Mouse (Mus musculus) testis, adult 10 weeks (tissue): Measurements from ENCODE around the gene Tex14. TPM values are rescaled to one million over a fixed set of nuclear protein-coding genes. Genes with fewer than 3 reads are reported as not detected.

Experiments used
- polyA plus RNA-seq: library from polyadenylated mRNA; stranded (reverse); fragments of 350-450 nt; fragmentation: Illumina TruSeq; extraction: RNeasy Lipid Tissue Mini Kit (QIAGEN cat#74804); gene quantifications from one replicate; pipeline ENCODE4 v1.2.3, GENCODE M21; 2014; ENCODE audit warnings: low read depth, low replicate concordance

Gene Tex14
- 80.1 TPM for polyA plus RNA-seq

DNA sequence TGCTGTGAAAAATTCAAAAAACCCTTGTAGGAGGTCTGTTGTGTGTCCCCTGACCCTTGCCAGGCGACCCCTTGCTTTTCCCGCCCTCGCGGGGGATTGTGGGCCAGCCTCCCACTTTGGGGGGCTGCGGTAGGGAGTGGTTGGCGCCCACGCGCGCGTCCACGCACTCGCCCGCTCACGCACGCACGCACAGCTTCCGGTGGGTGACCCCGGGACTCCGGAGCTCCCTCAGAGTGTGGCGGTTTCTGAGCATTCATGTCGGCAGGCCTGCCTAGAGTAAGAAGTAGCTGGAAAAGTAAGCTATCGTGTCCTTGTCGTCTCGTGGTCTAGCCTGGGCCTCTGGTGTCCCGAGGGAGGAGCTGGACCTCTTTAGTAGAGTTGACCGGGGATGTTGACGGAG, at the start of gene Tex14, which contains the start of gene Rad51c:
TSS of gene Tex14 (plus strand) at position 190 of the 400 bp plus-strand sequence.
TSS of gene Rad51c (minus strand) at position 79 of the 400 bp plus-strand sequence.

DNA sequence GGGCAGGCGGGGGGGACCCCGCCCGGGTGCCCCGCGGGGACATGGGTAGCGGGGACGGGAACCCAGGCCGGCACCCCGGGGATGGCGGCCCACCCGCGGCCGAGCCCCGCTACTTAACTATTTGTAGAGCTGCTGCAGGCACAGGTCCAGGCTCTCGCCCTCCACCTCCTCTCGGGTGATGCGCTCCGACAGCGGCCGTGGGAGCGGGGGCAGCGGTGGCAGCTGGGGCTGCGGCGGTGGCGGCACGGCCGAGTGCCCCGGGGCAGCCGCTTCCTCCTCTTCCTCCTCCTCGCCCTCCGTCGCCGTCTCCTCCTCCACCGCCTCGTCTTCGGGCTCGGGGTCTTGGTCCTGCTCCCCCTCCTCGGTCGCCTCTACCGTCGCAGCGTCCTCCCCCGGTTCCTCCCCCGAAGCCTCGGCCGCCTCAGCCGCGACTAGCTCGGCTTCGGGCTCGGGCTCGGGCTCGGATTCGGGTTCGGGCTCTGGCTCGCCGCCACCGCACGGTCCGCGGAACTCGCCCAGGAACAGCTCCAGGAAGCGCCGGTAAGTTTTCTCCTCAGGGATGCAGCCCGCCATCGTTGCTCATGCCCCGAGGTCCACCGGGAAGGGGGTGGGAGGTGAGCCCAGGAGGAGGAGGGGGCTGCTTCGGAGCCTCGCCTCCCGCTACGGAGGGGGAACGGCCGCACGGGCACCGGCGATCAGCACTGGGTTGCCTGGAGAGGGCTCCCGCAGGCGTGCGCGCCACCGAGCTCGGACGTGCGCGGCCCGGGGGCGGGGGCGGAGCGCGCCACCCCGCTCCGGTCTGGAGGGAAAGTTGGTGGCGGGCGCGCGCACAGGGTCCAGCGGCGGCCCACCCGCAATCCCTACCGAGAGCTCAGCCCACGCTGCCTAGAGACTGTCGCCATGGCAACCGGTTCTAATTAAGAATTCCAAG, 46.3 kb upstream of the Tex14 start, which contains the start of gene Ppm1e:
TSS of gene Ppm1e (minus strand) at position 693 of the 931 bp plus-strand sequence.

DNA sequence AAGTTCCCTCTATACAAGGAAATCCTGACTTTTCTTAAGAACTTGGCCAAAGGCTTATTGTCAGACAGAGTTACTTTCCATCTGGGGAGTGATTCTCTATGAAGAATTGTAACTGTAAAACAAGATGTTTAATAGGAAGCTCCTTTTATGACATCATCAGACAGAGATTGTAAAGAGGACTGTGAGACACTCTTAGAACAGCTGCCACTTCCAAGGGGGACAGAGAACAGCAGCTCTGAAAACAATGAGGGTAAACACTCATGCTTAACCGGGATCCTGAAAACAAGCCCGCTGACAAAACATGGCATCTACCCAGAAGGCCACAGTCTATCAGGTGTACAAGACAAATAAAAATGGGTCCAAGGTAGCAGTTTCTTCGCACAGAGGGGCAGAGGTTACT, 161.6 kb downstream of the Tex14 start, which contains the start of gene Gm11492:
TSS of gene Gm11492 (plus strand) at position 153 of the 400 bp plus-strand sequence.

DNA sequence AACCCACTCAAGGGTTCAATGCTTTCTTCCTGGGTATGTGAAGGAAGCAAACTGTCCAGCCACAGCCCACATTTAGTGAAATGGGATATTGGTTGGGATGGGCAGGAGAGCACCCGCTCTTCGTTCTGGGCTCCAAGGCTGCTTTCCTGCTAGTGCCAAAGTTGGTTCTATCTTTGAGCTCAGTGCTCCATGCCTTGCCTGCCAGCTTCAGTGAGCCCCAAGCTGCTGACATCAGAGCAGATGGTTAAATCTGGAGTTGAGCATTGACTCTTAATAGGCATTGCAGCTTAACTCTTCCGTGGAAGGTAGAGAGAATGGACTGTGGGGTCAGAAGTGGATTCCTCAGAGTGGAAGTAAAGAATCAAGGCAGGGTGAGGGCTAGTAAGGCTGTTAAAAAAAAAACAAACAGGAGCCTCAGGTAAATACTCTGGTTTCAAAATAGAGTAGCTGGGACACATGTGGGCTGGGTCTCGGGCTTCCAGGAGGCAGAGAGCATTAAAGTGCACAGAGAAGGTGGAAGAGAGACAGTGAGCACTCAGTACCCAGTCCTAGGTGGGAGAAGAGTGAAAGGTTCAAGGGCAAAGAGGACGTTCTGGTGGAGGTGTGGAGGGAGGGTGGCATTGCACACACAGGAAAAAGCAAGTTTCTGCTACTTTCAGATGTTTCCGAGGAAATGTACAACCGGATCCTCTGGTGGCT, 163.5 kb downstream of the Tex14 start, which contains the start of gene Sept4:
TSS of gene Sept4 (plus strand) at position 649 of the 699 bp plus-strand sequence.

DNA sequence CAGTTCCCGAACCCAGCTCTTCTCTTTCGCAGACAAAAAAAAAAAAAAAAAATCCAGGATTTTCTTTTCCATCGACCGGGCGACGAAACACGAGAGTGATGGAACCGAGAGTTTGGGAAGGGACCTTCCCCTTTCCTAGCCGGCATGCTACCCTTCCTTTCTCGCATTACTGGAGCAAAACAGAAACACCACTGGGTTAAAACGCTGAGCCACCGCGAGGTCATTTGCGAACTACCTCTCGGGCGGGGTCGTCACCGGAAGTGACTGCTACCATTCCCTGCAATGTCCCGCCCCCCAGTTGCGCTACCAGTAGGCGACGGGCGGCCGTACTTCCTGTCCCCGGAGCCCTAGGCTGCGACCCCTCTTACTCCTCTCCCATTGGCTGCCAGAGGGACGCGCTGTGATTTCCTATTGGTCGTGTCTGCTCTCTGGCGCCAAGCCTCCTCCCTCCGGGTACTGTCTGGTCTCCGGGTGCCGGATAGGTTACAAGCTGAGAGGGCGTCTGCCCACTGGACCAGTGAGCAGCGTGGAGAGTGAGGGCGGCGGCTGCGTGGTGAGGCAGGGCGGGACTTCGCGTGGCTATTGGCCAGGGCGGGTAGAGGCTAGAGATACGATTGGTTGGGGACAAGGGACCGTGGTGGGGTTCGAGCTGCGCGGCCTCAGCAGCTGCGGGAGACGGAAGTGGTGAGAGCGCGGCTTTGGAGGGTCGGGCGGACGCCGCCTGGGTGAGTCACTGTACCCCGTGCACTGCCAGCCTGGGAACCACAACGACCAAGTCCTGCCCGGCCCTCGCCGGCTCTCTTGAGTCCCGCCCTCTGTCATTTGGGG, 186.9 kb downstream of the Tex14 start, which contains the start of gene Mtmr4:
TSS of gene Mtmr4 (plus strand) at position 637 of the 828 bp plus-strand sequence.

Other genes with a start within 250 kb of the Tex14 start
- 6.1 TPM for gene Ppm1e, start 46.0 kb upstream of the Tex14 start, polyA plus RNA-seq
- gene Rad51c, start 111 bp upstream of the Tex14 start, polyA plus RNA-seq = 47.7 TPM
- 62.7 TPM for gene Gm11492, start 161.6 kb downstream of the Tex14 start, polyA plus RNA-seq
- 50.3 TPM for gene Sept4, start 163.8 kb downstream of the Tex14 start, polyA plus RNA-seq
- gene Mtmr4, start 187.1 kb downstream of the Tex14 start, polyA plus RNA-seq = 19.1 TPM
- 151 TPM for gene Hsf5, start 212.1 kb downstream of the Tex14 start, polyA plus RNA-seq